Comparison of ENCODE assay signal across 8 mouse cellular contexts in genomic region chr5:36485306-36485705, GRCm38 (mm10). TPM values are rescaled to one million over a fixed set of nuclear protein-coding genes. Genes with fewer than 3 reads are reported as not detected.
DNase-seq lines count a peak whose midpoint lies in the region; ATAC-seq lines count a peak whose summit lies in the region.

No protein-coding gene starts in this region.

- H3K27me3 ChIP-seq in kidney, embryonic 16.5 days (ENCODE audit: insufficient read depth, low read length) = peaks cover 10% of the 10 kb centered on the region; the same call in 1 of the 2 replicates
- peaks cover 10% of the 10 kb centered on the region; the same call in 1 of the 2 replicates for H3K27me3 ChIP-seq in intestine, embryonic 16.5 days (replicated peaks; ENCODE audit: control insufficient read depth, insufficient read depth, low read length)
- no peaks in the 10 kb centered on the region; the same call in 1 of the 2 replicates for H3K27me3 ChIP-seq in neural tube, embryonic 12.5 days (replicated peaks)

- H3K4me3 ChIP-seq in kidney, embryonic 16.5 days (ENCODE audit: low read length) = peak overlapping the region; percentile 49
- H3K4me3 ChIP-seq in intestine, embryonic 16.5 days (ENCODE audit: low read length) = peak overlapping the region; percentile 64
- H3K4me3 ChIP-seq in neural tube, embryonic 12.5 days = peak overlapping the region; percentile 62

- H3K36me3 ChIP-seq in kidney, embryonic 16.5 days (ENCODE audit: insufficient read depth, low read length) = no peaks in the 10 kb centered on the region
- H3K36me3 ChIP-seq in intestine, embryonic 16.5 days (ENCODE audit: control insufficient read depth, insufficient read depth, low read length) = no peaks in the 10 kb centered on the region
- no peaks in the 10 kb centered on the region for H3K36me3 ChIP-seq in neural tube, embryonic 12.5 days

- H3K4me2 ChIP-seq in kidney, embryonic 16.5 days (replicated peaks; ENCODE audit: low read depth, low read length) = peak overlapping the region; percentile 97
- H3K4me2 ChIP-seq in intestine, embryonic 16.5 days (ENCODE audit: low read depth, low read length) = peak overlapping the region; percentile 97
- H3K4me2 ChIP-seq in neural tube, embryonic 12.5 days (replicated peaks) = peak overlapping the region; percentile 96

- DNase-seq in kidney, adult 8-10 months = no peak
- peak; percentile 17 for DNase-seq in embryo, embryonic 9.5 days (ENCODE audit: extremely low spot score)
- DNase-seq in frontal cortex, postnatal 10 days (ENCODE audit: low spot score in 2 of 2) = no peak
- DNase-seq in cerebellum, adult 18-20 months = no peak
- DNase-seq in Muller cell, postnatal 12 days (ENCODE audit: inconsistent ontology term) = no peak

- no peaks in the 10 kb centered on the region for H3K9me3 ChIP-seq in kidney, embryonic 16.5 days (ENCODE audit: low read length)
- H3K9me3 ChIP-seq in intestine, embryonic 16.5 days (ENCODE audit: control insufficient read depth, low read length) = no peaks in the 10 kb centered on the region
- H3K9me3 ChIP-seq in neural tube, embryonic 12.5 days = no peaks in the 10 kb centered on the region

- H3K4me1 ChIP-seq in kidney, embryonic 16.5 days (ENCODE audit: insufficient read depth, low read length) = peaks cover 30% of the 10 kb centered on the region
- peaks cover 21% of the 10 kb centered on the region for H3K4me1 ChIP-seq in intestine, embryonic 16.5 days (ENCODE audit: control insufficient read depth, insufficient read depth, low read length)
- peaks cover 36% of the 10 kb centered on the region for H3K4me1 ChIP-seq in neural tube, embryonic 12.5 days

- H3K27ac ChIP-seq in kidney, embryonic 16.5 days (ENCODE audit: low read length) = no peak overlapping the region
- no peak overlapping the region for H3K27ac ChIP-seq in intestine, embryonic 16.5 days (ENCODE audit: low read length)
- no peak overlapping the region for H3K27ac ChIP-seq in neural tube, embryonic 12.5 days

- peak overlapping the region; percentile 58; the same call in 1 of the 2 replicates for H3K9ac ChIP-seq in kidney, embryonic 16.5 days (replicated peaks; ENCODE audit: low read length)
- no peak overlapping the region for H3K9ac ChIP-seq in intestine, embryonic 16.5 days (ENCODE audit: low read depth, low read length)
- peak overlapping the region; percentile 65 for H3K9ac ChIP-seq in neural tube, embryonic 12.5 days

- ATAC-seq in kidney, embryonic 16.5 days (ENCODE audit: low FRiP score, low TSS enrichment) = no peak
- ATAC-seq in intestine, embryonic 16.5 days = no peak
- ATAC-seq in neural tube, embryonic 12.5 days (ENCODE audit: low FRiP score, low read depth) = no peak

- WGBS in kidney, embryonic 16.5 days = 28% methylated on average over 19 of the region's 19 CpGs
- 32% methylated on average over 19 of the region's 19 CpGs for WGBS in intestine, embryonic 16.5 days
- WGBS in neural tube, embryonic 12.5 days = 42% methylated on average over 19 of the region's 19 CpGs

RNA-seq across cellular contexts. Expression of gene Ccdc96, which starts 0.9 kb away (rescaled TPM):
- polyA plus RNA-seq in kidney, embryonic 16.5 days (2015; fragmentation: Nextera tagmentation; extraction: Ambion mirVana) = 0.76 and 0.81 TPM in 2 replicates
- polyA plus RNA-seq in intestine, embryonic 16.5 days (2015; fragmentation: Nextera tagmentation; extraction: Ambion mirVana) = 0.11 and 0.12 TPM in 2 replicates
- 4.0 and 4.6 TPM in 2 replicates for polyA plus RNA-seq in neural tube, embryonic 12.5 days (2016; fragmentation: Nextera tagmentation; extraction: Ambion mirVana)

RNA-seq across cellular contexts. Expression of gene Tada2b, which starts 1.2 kb away (rescaled TPM):
- 2.0 and 2.2 TPM in 2 replicates for polyA plus RNA-seq in kidney, embryonic 16.5 days (2015; fragmentation: Nextera tagmentation; extraction: Ambion mirVana)
- 1.6 TPM in 2 replicates for polyA plus RNA-seq in intestine, embryonic 16.5 days (2015; fragmentation: Nextera tagmentation; extraction: Ambion mirVana)
- 2.5 and 2.7 TPM in 2 replicates for polyA plus RNA-seq in neural tube, embryonic 12.5 days (2016; fragmentation: Nextera tagmentation; extraction: Ambion mirVana)

RNA-seq across cellular contexts. Expression of gene Grpel1, which starts 20.5 kb away (rescaled TPM):
- 62.9 and 66.4 TPM in 2 replicates for polyA plus RNA-seq in kidney, embryonic 16.5 days (2015; fragmentation: Nextera tagmentation; extraction: Ambion mirVana)
- 76.1 and 80.0 TPM in 2 replicates for polyA plus RNA-seq in intestine, embryonic 16.5 days (2015; fragmentation: Nextera tagmentation; extraction: Ambion mirVana)
- polyA plus RNA-seq in neural tube, embryonic 12.5 days (2016; fragmentation: Nextera tagmentation; extraction: Ambion mirVana) = 46.1 and 48.2 TPM in 2 replicates
